Mouse (Mus musculus) CH12.LX (cell line): ENCODE results near the gene Col6a6. TPM values are rescaled to one million over a fixed set of nuclear protein-coding genes. Genes with fewer than 3 reads are reported as not detected.

Experiments
- DNase-seq: peaks from one replicate; pipeline ENCODE4 v3.0.0-alpha.2; 2013; ENCODE audit errors: extremely low read depth
- H3K27ac ChIP-seq: 2 replicates; pipeline ENCODE4 v1.5.1; 2012; ENCODE audit warnings: low read depth, mild to moderate bottlenecking, control low read depth, moderate library complexity; ENCODE audit not compliant: insufficient read depth
- H3K27me3 ChIP-seq: replicated peaks from 2 replicates; pipeline ENCODE3; 2012; ENCODE audit warnings: inconsistent platforms
- H3K36me3 ChIP-seq, 2 experiments: replicated peaks in 1 of 2; 2 replicates each; pipeline versions ENCODE3 to v1.6.1; 2012; ENCODE audit warnings: inconsistent platforms in 1 of 2, low read length in 1 of 2, mild to moderate bottlenecking in 1 of 2, mixed read lengths in 1 of 2, moderate library complexity in 1 of 2; ENCODE audit not compliant: control insufficient read depth in 1 of 2, insufficient read depth in 1 of 2
- H3K4me1 ChIP-seq, 2 experiments: 2 replicates each; pipeline ENCODE4 v1.6.1; 2012; ENCODE audit warnings: inconsistent platforms in 1 of 2, moderate library complexity in 1 of 2; ENCODE audit not compliant: insufficient read depth in 2 of 2, control insufficient read depth in 1 of 2
- H3K4me2 ChIP-seq: 2 replicates; pipeline ENCODE4 v1.6.1; 2012; ENCODE audit warnings: low read depth, mild to moderate bottlenecking, control low read depth; ENCODE audit not compliant: poor library complexity, insufficient read depth, severe bottlenecking
- H3K4me3 ChIP-seq, 3 experiments: fragments of 150-350 bp in 1 of 3; sonication (generic) in 1 of 3; replicated peaks in 1 of 3; 2 replicates each; pipeline versions ENCODE3 to v1.5.1; 2011 to 2012; ENCODE audit warnings: low read depth in 2 of 3, low read length in 2 of 3, mild to moderate bottlenecking in 2 of 3, moderate library complexity in 2 of 3, control low read depth in 1 of 3, improper control_type of control experiment in 1 of 3, inconsistent platforms in 1 of 3, mixed read lengths in 1 of 3; ENCODE audit not compliant: poor library complexity in 1 of 3
- H3K79me2 ChIP-seq: replicated peaks from 2 replicates; pipeline ENCODE4 v1.6.1; 2012; ENCODE audit warnings: mild to moderate bottlenecking, moderate library complexity; ENCODE audit not compliant: control insufficient read depth, poor library complexity, insufficient read depth, severe bottlenecking; ENCODE audit errors: extremely low read depth
- H3K9ac ChIP-seq: 2 replicates; pipeline ENCODE4 v1.6.1; 2012; ENCODE audit warnings: low read depth, mild to moderate bottlenecking, control low read depth, moderate library complexity; ENCODE audit not compliant: insufficient read depth
- H3K9me3 ChIP-seq: replicated peaks from 2 replicates; pipeline ENCODE3; 2012; ENCODE audit warnings: low read length, inconsistent platforms, mixed read lengths
- BHLHE40 ChIP-seq: IDR thresholded peaks from 2 replicates; pipeline ENCODE4 v1.6.1; 2011; ENCODE audit warnings: mild to moderate bottlenecking, low read depth, low read length, improper control_type of control experiment
- CTCF ChIP-seq, 2 experiments: IDR thresholded peaks in 1 of 2; conservative IDR thresholded peaks in 1 of 2; 2 replicates each; pipeline ENCODE4 v1.5.1; 2011 to 2012; ENCODE audit warnings: low read depth in 2 of 2, low read length in 2 of 2, improper control_type of control experiment in 1 of 2, inconsistent platforms in 1 of 2, mild to moderate bottlenecking in 1 of 2, moderate library complexity in 1 of 2
- GABPA ChIP-seq: IDR thresholded peaks from 2 replicates; pipeline ENCODE4 v1.6.1; 2012; ENCODE audit warnings: low read depth, low read length, improper control_type of control experiment, inconsistent platforms; ENCODE audit not compliant: insufficient replicate concordance
- HCFC1 ChIP-seq: IDR thresholded peaks from 2 replicates; pipeline ENCODE4 v1.6.1; 2012; ENCODE audit warnings: low read depth, mild to moderate bottlenecking, inconsistent platforms, low read length, improper control_type of control experiment
- IRF4 ChIP-seq: IDR thresholded peaks from 2 replicates; pipeline ENCODE4 v1.6.1; 2014; ENCODE audit warnings: low read depth, mild to moderate bottlenecking, inconsistent platforms, low read length, improper control_type of control experiment
- MXI1 ChIP-seq: IDR thresholded peaks from 2 replicates; pipeline ENCODE4 v1.6.1; 2011; ENCODE audit warnings: mild to moderate bottlenecking, low read depth, low read length, improper control_type of control experiment
- NELFE ChIP-seq: IDR thresholded peaks from 2 replicates; pipeline ENCODE4 v1.6.1; 2011; ENCODE audit warnings: low read depth, low read length, improper control_type of control experiment
- NRF1 ChIP-seq: IDR thresholded peaks from 2 replicates; pipeline ENCODE4 v1.6.1; 2014; ENCODE audit warnings: low read depth, mild to moderate bottlenecking, inconsistent platforms, low read length, improper control_type of control experiment, moderate library complexity
- RAD21 ChIP-seq: IDR thresholded peaks from 2 replicates; pipeline ENCODE4 v1.6.1; 2011; ENCODE audit warnings: low read depth, mild to moderate bottlenecking, low read length, improper control_type of control experiment, moderate library complexity
- RCOR1 ChIP-seq: conservative IDR thresholded peaks from 2 replicates; pipeline ENCODE4 v1.6.1; 2012; ENCODE audit warnings: low read depth, mild to moderate bottlenecking, inconsistent platforms, low read length, improper control_type of control experiment
- SMC3 ChIP-seq: IDR thresholded peaks from 2 replicates; pipeline ENCODE4 v1.6.1; 2011; ENCODE audit warnings: low read depth, low read length, improper control_type of control experiment
- TBP ChIP-seq: conservative IDR thresholded peaks from 2 replicates; pipeline ENCODE4 v1.6.1; 2011; ENCODE audit warnings: low read depth, low read length, improper control_type of control experiment
- USF1 ChIP-seq: IDR thresholded peaks from 2 replicates; pipeline ENCODE4 v1.6.1; 2014; ENCODE audit warnings: low read depth, mild to moderate bottlenecking, inconsistent platforms, low read length, improper control_type of control experiment
- USF2 ChIP-seq: conservative IDR thresholded peaks from 2 replicates; pipeline ENCODE4 v1.6.1; 2011; ENCODE audit warnings: low read depth, low read length, improper control_type of control experiment
- ZC3H11A ChIP-seq: IDR thresholded peaks from 2 replicates; pipeline ENCODE4 v1.6.1; 2012; ENCODE audit warnings: low read depth, mild to moderate bottlenecking, inconsistent platforms, low read length, improper control_type of control experiment
- dilution Hi-C: fragments of 300-500 bp; cut with MboI; formaldehyde crosslinking; loops from 2 replicates; pipeline ENCODE4 v1.14.3; 2020; ENCODE audit warnings: low sequenced_read_pairs; ENCODE audit not compliant: extremely low pct_unique_long_range_greater_than_20kb, extremely low pct_ligation_motif_present
- in situ Hi-C: fragments of 300-500 bp; cut with MboI; formaldehyde crosslinking; loops from 3 replicates; pipeline ENCODE4 v1.14.3; 2019; ENCODE audit warnings: low sequenced_read_pairs, low pct_ligation_motif_present, low pct_unique_long_range_greater_than_20kb, mixed read lengths
- polyA plus RNA-seq: library from polyadenylated mRNA; unstranded; fragments of >175 nt; gene quantifications from 2 replicates; pipeline ENCODE4 v1.2.1, GENCODE M21; 2012; ENCODE audit warnings: low read depth; ENCODE audit not compliant: insufficient read length
- total RNA-seq, 2 experiments: library from RNA; depleted of rRNA; stranded (reverse); fragments of 300-350 nt in 1 of 2; fragments of >200 nt in 1 of 2; gene quantifications; 2 replicates each; pipeline ENCODE4 v1.2.3; 2012 to 2014

Gene Col6a6
- total and polyA plus RNA-seq, 3 experiments: not detected

DNA sequence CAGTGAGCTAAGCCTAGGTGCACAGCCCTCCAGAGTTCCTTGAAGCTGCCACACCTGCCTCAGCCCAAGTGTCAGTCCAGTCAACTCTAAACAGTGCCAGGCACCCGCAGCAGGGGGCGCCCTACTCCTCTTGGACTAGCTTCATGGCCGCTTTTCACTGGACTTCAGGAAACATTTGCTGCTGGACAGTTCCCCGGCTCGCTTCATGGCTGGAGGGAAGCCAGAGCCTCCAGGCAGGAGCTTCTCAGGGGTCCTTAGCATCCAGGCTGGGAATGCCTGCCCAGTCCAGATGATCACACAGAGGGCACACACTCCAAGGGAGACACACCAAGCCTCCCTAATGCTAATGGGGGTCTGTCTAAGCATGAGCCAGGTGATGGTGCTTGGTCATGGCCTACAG lies 134.1 kb downstream of the Col6a6 start:
- Histone ChIP-seq H3K36me3 (peaks cover 0 to 28% of the 10 kb centered on the region in 2 experiments), H3K79me2 (no peaks in the 10 kb centered on the region), H3K9me3 (no peaks in the 10 kb centered on the region), H3K4me2 (no peak overlapping the region), H3K4me1 (0 out of 4 replicates have a peak, but pooled peaks cover 0 to 4% of the 10 kb centered on the region in 2 experiments), H3K4me3 (no peak overlapping the region), H3K27ac (no peak overlapping the region), H3K27me3 (no peaks in the 10 kb centered on the region), H3K9ac (no peak overlapping the region)
- dilution Hi-C loops (no loop called here), in situ Hi-C loops (loop anchor here (10.0 to 25.0 kb wide), 2 partner anchors 161 to 293 kb away; no protein-coding TSS in a partner anchor)
- peak; percentile 60 to 82 for TF ChIP-seq CTCF (conservative IDR thresholded peaks at IDR 0.05 in 1 of 2, IDR thresholded peaks at IDR 0.05 in 1 of 2; ENCODE audit: low read depth in 2 of 2, low read length in 2 of 2)
- TF ChIP-seq GABPA: no peak
- TF ChIP-seq SMC3: peak; percentile 93
- no peak for TF ChIP-seq HCFC1
- TF ChIP-seq USF1: no peak
- peak; percentile 65 for TF ChIP-seq RAD21
- TF ChIP-seq NRF1: no peak
- peak; percentile 34 for DNase-seq

DNA sequence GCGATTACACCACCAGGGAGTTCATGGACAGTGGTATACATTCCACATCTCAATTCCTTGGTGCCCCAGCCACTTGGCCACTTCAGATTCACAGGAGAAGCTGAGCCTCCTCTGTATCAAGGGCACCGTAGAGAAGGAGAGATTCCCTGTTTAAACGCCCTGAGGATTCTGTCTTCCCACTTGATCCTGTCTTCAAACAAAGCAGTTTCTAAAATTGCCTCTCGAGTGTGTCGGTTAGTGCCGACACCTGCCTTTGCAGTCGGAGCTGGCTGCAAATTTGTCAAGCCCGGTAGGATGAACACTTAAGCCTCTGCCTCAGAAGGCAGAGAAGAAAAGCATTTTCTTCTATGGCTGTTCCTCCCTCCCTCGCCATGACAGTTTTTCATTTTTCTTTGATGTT lies 134.9 kb downstream of the Col6a6 start:
- Histone ChIP-seq H3K4me1 (0 out of 4 replicates have a peak, but pooled peaks cover 0 to 4% of the 10 kb centered on the region in 2 experiments), H3K27ac (no peak overlapping the region), H3K9me3 (no peaks in the 10 kb centered on the region), H3K4me2 (no peak overlapping the region), H3K79me2 (no peaks in the 10 kb centered on the region), H3K4me3 (no peak overlapping the region), H3K9ac (no peak overlapping the region), H3K36me3 (peaks cover 4 to 36% of the 10 kb centered on the region in 2 experiments), H3K27me3 (no peaks in the 10 kb centered on the region)
- in situ Hi-C loops (loop anchor here (10.0 to 25.0 kb wide), 2 partner anchors 162 to 294 kb away; no protein-coding TSS in a partner anchor), dilution Hi-C loops (no loop called here)
- DNase-seq: no peak
- TF ChIP-seq MXI1 (no peak), NELFE (no peak), RCOR1 (no peak), TBP (no peak), USF2 (no peak), BHLHE40 (no peak), ZC3H11A (no peak), IRF4 (no peak)
